Mouse (Mus musculus): ENCODE data around the gene Rpl3.

The Rpl3 gene

GRCm38 (mm10) chr15:80069171-80069570, 22.5 kb downstream of the Rpl3 start:
- DNase-seq (ENCODE audit: low spot score in 2 of 2) = no peak

DNA sequence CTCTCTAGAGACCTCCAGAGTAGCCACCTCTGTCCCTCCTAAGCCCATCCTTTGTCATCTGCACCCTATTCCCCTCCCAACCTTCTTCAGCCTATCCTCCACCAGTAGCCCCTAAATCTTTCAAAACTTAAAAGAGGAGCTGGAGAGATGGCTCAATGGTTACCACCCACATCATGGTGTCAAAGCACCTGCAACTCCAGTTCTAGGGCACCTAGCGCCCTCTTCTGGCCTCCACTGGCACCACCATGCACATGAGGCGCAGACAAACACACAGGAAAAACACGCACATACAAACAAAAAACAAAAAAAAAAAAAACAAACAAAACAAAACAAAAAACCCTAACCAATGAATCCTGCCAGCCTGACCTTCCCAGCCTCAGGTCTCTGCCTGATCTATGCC, 25.1 kb downstream of the Rpl3 start:
- no peak for DNase-seq (ENCODE audit: low spot score in 2 of 2)

- DNase-seq (ENCODE audit: low spot score in 2 of 2) = no peak
Measured at GRCm38 (mm10) chr15:80065414-80065813, 26.3 kb downstream of the Rpl3 start.

GRCm38 (mm10) chr15:80064965-80065364, 26.7 kb downstream of the Rpl3 start:
- DNase-seq (ENCODE audit: low spot score in 2 of 2) = no peak

- DNase-seq (ENCODE audit: low spot score in 2 of 2) = no peak
Measured at GRCm38 (mm10) chr15:80062821-80063220, 28.8 kb downstream of the Rpl3 start.

GRCm38 (mm10) chr15:80062339-80062738, 29.3 kb downstream of the Rpl3 start:
- DNase-seq (ENCODE audit: low spot score in 2 of 2) = no peak

DNA sequence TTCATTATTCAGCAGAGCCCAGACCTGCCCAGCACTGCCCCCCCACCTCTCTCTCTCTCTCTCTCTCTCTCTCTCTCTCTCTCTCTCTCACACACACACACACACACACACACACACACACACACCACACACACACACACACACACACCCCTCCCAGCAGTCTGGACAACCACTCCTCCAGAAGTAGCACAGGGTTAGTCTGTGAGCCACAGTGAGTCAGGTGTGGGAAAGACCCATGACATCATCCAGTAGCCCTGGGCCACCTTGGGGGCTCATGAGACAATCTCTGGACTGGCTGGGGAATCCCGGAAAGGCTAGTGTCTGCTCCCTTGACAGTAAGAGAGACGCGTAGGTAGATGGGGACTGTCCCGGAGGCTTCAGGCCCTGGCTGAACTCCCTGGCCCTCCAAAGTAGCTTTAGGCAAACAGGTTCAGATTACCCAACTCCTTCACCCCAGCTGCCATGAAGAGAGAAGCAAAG, 30.6 kb downstream of the Rpl3 start:
- no peak for DNase-seq (ENCODE audit: low spot score in 2 of 2)

DNA sequence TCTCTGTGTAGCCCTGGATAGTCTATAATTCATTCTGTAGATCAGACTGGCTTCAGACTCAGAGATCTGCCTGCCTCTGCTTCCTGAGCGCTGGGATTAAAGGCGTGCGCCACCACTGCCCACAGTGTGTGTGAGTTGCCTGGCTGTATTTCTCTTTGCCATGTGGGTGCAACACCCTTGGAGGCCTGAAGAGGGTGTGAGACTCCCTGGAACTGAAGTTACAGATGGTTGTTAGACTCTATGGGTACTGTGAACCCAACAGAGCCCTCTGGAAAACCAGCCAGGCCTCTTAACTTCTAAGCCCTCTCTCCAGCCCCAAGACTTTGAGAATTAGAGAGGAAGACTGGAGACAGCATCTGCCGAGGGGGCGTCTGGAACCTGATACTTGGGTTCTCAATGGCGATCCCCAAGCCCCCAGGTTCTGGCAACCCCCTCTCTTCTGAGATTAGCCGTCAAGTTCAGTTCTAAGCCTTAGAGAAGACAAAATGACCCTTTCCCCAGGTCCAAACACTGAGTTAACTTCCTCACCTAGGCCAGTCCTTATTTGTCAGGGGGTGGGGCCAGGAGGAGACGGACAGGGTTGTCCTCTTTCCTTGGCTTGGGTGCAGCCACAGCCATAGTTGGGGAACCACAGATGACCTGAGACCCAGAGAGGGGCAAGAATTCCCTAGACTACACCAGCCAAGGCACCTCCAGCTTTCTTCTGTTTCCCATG, 31.2 kb downstream of the Rpl3 start:
- DNase-seq (ENCODE audit: low spot score in 2 of 2) = no peak

GRCm38 (mm10) chr15:80059606-80060005, 32.1 kb downstream of the Rpl3 start:
- no peak for DNase-seq (ENCODE audit: low spot score in 2 of 2)

DNA sequence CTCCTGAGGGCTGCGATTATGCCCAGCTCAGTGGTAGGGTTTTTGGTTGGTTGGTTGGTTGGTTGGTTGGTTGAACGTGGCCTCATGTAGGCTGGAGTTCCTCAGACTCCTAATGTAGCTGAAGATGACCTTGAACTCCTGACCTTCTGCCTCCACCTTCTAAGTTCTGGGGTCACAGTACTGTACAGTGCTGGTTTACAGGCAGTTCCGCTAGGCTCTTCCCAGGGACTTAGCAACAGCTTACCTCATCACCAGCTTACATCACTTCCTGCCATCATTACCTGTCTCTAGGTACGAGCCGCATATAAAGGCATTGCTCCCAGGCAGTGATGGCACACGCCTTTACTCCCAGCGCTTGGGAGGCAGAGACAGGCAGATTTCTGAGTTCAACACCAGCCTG, 33.5 kb downstream of the Rpl3 start:
- no peak for DNase-seq (ENCODE audit: low spot score in 2 of 2)

DNA sequence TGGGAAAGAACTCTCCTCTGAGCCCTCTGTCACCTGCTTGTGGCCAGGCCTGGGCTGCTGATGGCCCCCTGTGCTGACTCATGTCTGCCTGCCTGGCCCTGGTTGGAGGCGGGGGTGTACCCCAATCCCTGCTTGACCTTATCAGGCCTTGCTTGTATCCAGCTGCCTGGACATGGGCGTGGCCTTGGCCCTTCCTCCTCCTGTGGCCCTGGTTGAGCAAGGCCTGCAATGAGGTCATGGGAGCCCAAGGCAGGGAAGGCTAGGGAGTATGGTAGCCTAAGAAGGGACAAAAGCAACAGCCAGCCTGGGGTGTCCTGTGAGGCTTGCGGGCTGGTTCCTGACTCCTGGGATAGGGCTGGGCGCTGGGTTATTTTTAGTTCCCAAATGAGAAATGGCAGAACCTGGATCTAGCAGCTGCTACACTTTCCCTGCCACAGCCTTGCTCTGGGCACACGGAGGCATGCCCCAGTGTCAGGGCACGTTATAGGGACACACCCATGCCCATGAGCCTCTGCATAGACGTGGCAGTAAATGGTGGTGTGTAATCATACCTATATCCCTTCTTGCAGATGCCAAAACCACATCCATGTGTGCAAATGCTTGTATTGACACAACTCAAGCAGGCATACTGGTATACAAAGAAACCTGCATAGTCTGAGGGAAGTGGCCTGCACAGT, 37.5 kb downstream of the Rpl3 start:
- DNase-seq (ENCODE audit: low spot score in 2 of 2) = no peak

DNA sequence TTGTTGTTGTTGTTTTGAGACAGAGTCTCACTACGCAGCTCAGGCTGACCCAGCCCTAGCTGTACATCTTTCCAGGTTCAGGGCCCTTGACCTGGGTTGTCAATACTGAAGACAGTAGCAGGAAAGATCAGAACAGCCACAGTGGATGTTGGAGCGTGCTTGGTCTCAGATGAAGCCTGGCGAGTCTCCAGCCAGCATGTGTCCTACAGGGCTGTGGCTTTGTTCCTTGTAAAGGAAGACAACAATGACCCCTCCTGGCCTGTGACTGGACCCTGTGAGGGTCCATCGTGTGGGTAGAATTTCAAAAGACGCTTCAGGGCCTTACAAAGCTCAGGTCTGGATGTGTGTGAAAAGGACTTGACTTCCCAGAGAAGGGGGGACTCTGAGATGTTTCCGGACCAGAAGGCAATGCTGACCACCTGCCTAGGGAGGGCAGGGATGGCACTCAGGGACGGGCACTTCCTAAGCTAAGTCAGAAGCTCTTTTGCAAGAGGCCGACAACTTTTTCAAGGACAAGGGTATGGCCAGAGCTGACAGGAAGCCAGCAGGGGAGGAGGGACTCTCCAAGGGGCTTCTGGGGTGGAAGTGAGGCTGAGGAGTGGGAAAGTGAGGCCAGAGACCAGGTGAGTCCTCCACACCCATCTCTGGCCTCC, 38.2 kb downstream of the Rpl3 start:
- DNase-seq (ENCODE audit: low spot score in 2 of 2) = no peak

GRCm38 (mm10) chr15:80051782-80052181, 39.9 kb downstream of the Rpl3 start:
- no peak for DNase-seq (ENCODE audit: low spot score in 2 of 2)

DNA sequence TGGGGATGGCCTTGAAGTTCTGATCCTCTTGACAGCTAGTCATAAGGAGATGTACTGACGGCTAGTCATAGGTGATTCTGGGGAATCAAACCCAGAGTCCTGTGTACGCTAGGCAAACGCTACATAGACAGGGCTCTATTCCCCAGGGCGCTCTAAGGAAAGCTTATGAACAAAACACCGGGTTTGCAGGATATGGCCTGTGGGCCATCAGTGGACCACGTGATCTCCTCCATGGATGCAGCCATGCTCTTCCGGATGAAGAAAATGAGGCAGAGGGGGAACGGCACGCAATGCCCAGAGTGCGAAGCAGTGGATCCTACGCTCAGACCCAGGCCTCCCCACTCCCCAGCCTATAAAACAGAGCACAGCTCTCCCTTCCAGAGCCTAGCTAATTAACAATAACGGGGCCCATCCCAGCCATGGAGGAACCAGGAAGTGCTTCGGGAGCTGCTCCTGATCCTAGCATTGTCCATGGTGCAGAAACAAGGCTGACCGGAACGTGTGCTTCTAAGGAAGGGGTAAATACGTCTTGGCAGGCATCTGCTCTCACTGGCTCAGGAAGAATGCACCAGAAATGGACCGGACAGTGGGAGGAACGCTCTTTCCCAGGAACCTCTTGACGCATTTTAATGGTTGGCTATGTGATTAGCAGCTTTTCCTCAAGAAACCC, 40.4 kb downstream of the Rpl3 start:
- no peak for DNase-seq (ENCODE audit: low spot score in 2 of 2)

DNA sequence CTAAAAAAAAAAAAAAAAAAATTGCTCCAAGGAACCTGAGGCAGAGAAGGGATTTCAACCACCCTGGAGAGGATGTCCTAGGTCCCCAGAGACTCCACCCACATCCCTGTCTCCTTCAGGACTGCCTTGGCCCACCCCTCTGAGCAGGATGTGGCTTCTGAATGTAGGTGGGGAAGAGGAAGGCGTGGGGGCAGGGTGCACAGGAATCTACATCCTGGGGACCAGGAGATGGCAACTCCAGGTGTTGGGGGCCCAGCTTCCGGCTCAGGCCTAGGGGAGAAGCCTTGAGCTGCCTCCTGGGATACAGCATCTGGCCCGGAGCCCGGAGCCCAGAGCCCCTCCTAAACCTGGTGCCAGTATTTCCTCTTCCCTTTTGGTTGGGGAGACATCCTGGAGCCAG, 41.6 kb downstream of the Rpl3 start:
- DNase-seq (ENCODE audit: low spot score in 2 of 2) = no peak

- no peak for DNase-seq (ENCODE audit: low spot score in 2 of 2)
Measured at GRCm38 (mm10) chr15:80047973-80048372, 43.7 kb downstream of the Rpl3 start.

GRCm38 (mm10) chr15:80047242-80047641, 44.4 kb downstream of the Rpl3 start:
- DNase-seq (ENCODE audit: low spot score in 2 of 2) = no peak

- no peak for DNase-seq (ENCODE audit: low spot score in 2 of 2)
Measured at GRCm38 (mm10) chr15:80045749-80046148, 45.9 kb downstream of the Rpl3 start.

GRCm38 (mm10) chr15:80044249-80044648, 47.4 kb downstream of the Rpl3 start:
- no peak for DNase-seq (ENCODE audit: low spot score in 2 of 2)

GRCm38 (mm10) chr15:80042152-80042551, 49.5 kb downstream of the Rpl3 start:
- no peak for DNase-seq (ENCODE audit: low spot score in 2 of 2)

DNA sequence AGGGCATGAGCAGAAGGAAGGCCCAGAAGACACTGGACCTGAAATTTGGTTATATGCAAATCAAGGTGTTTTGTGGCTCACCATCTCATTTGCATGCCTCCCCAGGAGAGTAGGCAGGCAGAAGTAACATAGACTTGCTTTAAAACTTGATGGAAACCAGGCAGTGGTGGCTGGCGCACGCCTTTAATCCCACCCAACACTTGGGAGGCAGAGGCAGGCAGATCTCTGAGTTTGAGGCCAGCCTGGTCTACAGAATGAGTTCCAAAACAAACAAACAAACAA, 53.6 kb downstream of the Rpl3 start:
- no peak for DNase-seq (ENCODE audit: low spot score in 2 of 2)

- DNase-seq (ENCODE audit: low spot score in 2 of 2) = no peak
Measured at GRCm38 (mm10) chr15:80037255-80038109, 54.2 kb downstream of the Rpl3 start.
